Mouse (Mus musculus): ENCODE measurements around the gene Mmp25.

GRCm38 (mm10) chr17:23658450-23658849 lies 13.4 kb upstream of the Mmp25 start:
- TF ChIP-seq POLR2A (IDR thresholded peaks at IDR 0.05; ENCODE audit: extremely low read depth, insufficient read depth, low read length) (no peak), CTCF (IDR thresholded peaks at IDR 0.05; ENCODE audit: low read depth, low read length) (no peak)
